Mouse (Mus musculus) CH12.LX (cell line): ENCODE results near the gene Hist1h4k. TPM values are rescaled to one million over a fixed set of nuclear protein-coding genes. Genes with fewer than 3 reads are reported as not detected.

Source experiments
- DNase-seq: peaks from one replicate; pipeline ENCODE4 v3.0.0-alpha.2; 2013; ENCODE audit errors: extremely low read depth
- H3K27ac ChIP-seq: 2 replicates; pipeline ENCODE4 v1.5.1; 2012; ENCODE audit warnings: low read depth, mild to moderate bottlenecking, control low read depth, moderate library complexity; ENCODE audit not compliant: insufficient read depth
- H3K27me3 ChIP-seq: replicated peaks from 2 replicates; pipeline ENCODE3; 2012; ENCODE audit warnings: inconsistent platforms
- H3K36me3 ChIP-seq, 2 experiments: replicated peaks in 1 of 2; 2 replicates each; pipeline versions ENCODE3 to v1.6.1; 2012; ENCODE audit warnings: inconsistent platforms in 1 of 2, low read length in 1 of 2, mild to moderate bottlenecking in 1 of 2, mixed read lengths in 1 of 2, moderate library complexity in 1 of 2; ENCODE audit not compliant: control insufficient read depth in 1 of 2, insufficient read depth in 1 of 2
- H3K4me1 ChIP-seq, 2 experiments: 2 replicates each; pipeline ENCODE4 v1.6.1; 2012; ENCODE audit warnings: inconsistent platforms in 1 of 2, moderate library complexity in 1 of 2; ENCODE audit not compliant: insufficient read depth in 2 of 2, control insufficient read depth in 1 of 2
- H3K4me2 ChIP-seq: 2 replicates; pipeline ENCODE4 v1.6.1; 2012; ENCODE audit warnings: low read depth, mild to moderate bottlenecking, control low read depth; ENCODE audit not compliant: poor library complexity, insufficient read depth, severe bottlenecking
- H3K4me3 ChIP-seq, 3 experiments: fragments of 150-350 bp in 1 of 3; sonication (generic) in 1 of 3; replicated peaks in 1 of 3; 2 replicates each; pipeline versions ENCODE3 to v1.5.1; 2011 to 2012; ENCODE audit warnings: low read depth in 2 of 3, low read length in 2 of 3, mild to moderate bottlenecking in 2 of 3, moderate library complexity in 2 of 3, control low read depth in 1 of 3, improper control_type of control experiment in 1 of 3, inconsistent platforms in 1 of 3, mixed read lengths in 1 of 3; ENCODE audit not compliant: poor library complexity in 1 of 3
- H3K79me2 ChIP-seq: replicated peaks from 2 replicates; pipeline ENCODE4 v1.6.1; 2012; ENCODE audit warnings: mild to moderate bottlenecking, moderate library complexity; ENCODE audit not compliant: control insufficient read depth, poor library complexity, insufficient read depth, severe bottlenecking; ENCODE audit errors: extremely low read depth
- H3K9ac ChIP-seq: 2 replicates; pipeline ENCODE4 v1.6.1; 2012; ENCODE audit warnings: low read depth, mild to moderate bottlenecking, control low read depth, moderate library complexity; ENCODE audit not compliant: insufficient read depth
- H3K9me3 ChIP-seq: replicated peaks from 2 replicates; pipeline ENCODE3; 2012; ENCODE audit warnings: low read length, inconsistent platforms, mixed read lengths
- BHLHE40 ChIP-seq: IDR thresholded peaks from 2 replicates; pipeline ENCODE4 v1.6.1; 2011; ENCODE audit warnings: mild to moderate bottlenecking, low read depth, low read length, improper control_type of control experiment
- ELF1 ChIP-seq: IDR thresholded peaks from 2 replicates; pipeline ENCODE4 v1.6.1; 2014; ENCODE audit warnings: low read depth, mild to moderate bottlenecking, inconsistent platforms, low read length, improper control_type of control experiment
- IRF4 ChIP-seq: IDR thresholded peaks from 2 replicates; pipeline ENCODE4 v1.6.1; 2014; ENCODE audit warnings: low read depth, mild to moderate bottlenecking, inconsistent platforms, low read length, improper control_type of control experiment
- MAFK ChIP-seq: IDR thresholded peaks from 2 replicates; pipeline ENCODE4 v1.6.1; 2011; ENCODE audit warnings: low read length, improper control_type of control experiment; ENCODE audit not compliant: insufficient replicate concordance
- MAX ChIP-seq: IDR thresholded peaks from 2 replicates; pipeline ENCODE4 v1.6.1; 2011; ENCODE audit warnings: low read length, improper control_type of control experiment
- MAZ ChIP-seq: IDR thresholded peaks from 2 replicates; pipeline ENCODE4 v1.6.1; 2012; ENCODE audit warnings: low read depth, mild to moderate bottlenecking, inconsistent platforms, low read length, improper control_type of control experiment, moderate library complexity
- NRF1 ChIP-seq: IDR thresholded peaks from 2 replicates; pipeline ENCODE4 v1.6.1; 2014; ENCODE audit warnings: low read depth, mild to moderate bottlenecking, inconsistent platforms, low read length, improper control_type of control experiment, moderate library complexity
- TBP ChIP-seq: conservative IDR thresholded peaks from 2 replicates; pipeline ENCODE4 v1.6.1; 2011; ENCODE audit warnings: low read depth, low read length, improper control_type of control experiment
- ZKSCAN1 ChIP-seq: IDR thresholded peaks from 2 replicates; pipeline ENCODE4 v1.6.1; 2012; ENCODE audit warnings: low read depth, inconsistent platforms, low read length, improper control_type of control experiment, borderline replicate concordance
- ZNF384 ChIP-seq: IDR thresholded peaks from 2 replicates; pipeline ENCODE4 v1.6.1; 2012; ENCODE audit warnings: low read depth, low read length, improper control_type of control experiment, inconsistent platforms
- dilution Hi-C: fragments of 300-500 bp; cut with MboI; formaldehyde crosslinking; loops from 2 replicates; pipeline ENCODE4 v1.14.3; 2020; ENCODE audit warnings: low sequenced_read_pairs; ENCODE audit not compliant: extremely low pct_unique_long_range_greater_than_20kb, extremely low pct_ligation_motif_present
- in situ Hi-C: fragments of 300-500 bp; cut with MboI; formaldehyde crosslinking; loops from 3 replicates; pipeline ENCODE4 v1.14.3; 2019; ENCODE audit warnings: low sequenced_read_pairs, low pct_ligation_motif_present, low pct_unique_long_range_greater_than_20kb, mixed read lengths
- polyA plus RNA-seq: library from polyadenylated mRNA; unstranded; fragments of >175 nt; gene quantifications from 2 replicates; pipeline ENCODE4 v1.2.1, GENCODE M21; 2012; ENCODE audit warnings: low read depth; ENCODE audit not compliant: insufficient read length
- total RNA-seq, 2 experiments: library from RNA; depleted of rRNA; stranded (reverse); fragments of 300-350 nt in 1 of 2; fragments of >200 nt in 1 of 2; gene quantifications; 2 replicates each; pipeline ENCODE4 v1.2.3; 2012 to 2014

The Hist1h4k gene
- total and polyA plus RNA-seq, 3 experiments: 13.2 to 4,319 (median 25.4) TPM

DNA sequence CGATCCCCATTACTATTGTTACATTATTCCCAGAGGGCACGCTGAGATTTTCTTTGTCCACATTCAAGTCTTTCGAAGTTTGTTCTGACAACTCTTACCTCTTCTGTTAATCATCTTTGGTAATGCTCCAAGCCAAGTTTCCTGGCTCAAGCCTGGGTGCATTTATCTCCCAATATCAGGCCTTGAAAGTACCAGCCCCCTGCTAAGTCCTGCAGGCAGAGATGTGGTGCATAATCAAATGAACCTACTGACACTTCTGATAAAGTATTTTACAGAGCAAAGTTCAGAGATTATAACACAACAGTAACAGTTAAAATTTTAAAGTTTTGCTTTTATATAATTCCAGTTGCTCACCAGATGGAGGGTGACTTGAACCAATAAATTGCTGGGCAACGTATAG, 38.6 kb downstream of the Hist1h4k start:
- H3K27ac ChIP-seq: no peak overlapping the region
- DNase-seq: no peak
- peak overlapping the region; percentile 99 for H3K4me2 ChIP-seq
- peak overlapping the region in 2 of 3 experiments; percentile 62 to 71 for H3K4me3 ChIP-seq
- H3K79me2 ChIP-seq: no peaks in the 10 kb centered on the region
- H3K9ac ChIP-seq: peak overlapping the region; percentile 80
- dilution Hi-C loops (no loop called here), in situ Hi-C loops (loop anchor here (25.0 kb wide), 2 partner anchors 226 to 324 kb away; partner anchors contain the start of gene Zfp184)
- H3K36me3 ChIP-seq: no peaks in the 10 kb centered on the region
- H3K4me1 ChIP-seq: peaks cover 8 to 18% of the 10 kb centered on the region in 2 experiments; a peak in 3 of 4 replicates
- no peaks in the 10 kb centered on the region for H3K9me3 ChIP-seq
- TF ChIP-seq BHLHE40 (no peak), TBP (0 out of 2 replicates have a peak, but pooled peaks have one; percentile 18), ELF1 (no peak), ZKSCAN1 (no peak), IRF4 (no peak)
- H3K27me3 ChIP-seq: peaks cover 3% of the 10 kb centered on the region

DNA sequence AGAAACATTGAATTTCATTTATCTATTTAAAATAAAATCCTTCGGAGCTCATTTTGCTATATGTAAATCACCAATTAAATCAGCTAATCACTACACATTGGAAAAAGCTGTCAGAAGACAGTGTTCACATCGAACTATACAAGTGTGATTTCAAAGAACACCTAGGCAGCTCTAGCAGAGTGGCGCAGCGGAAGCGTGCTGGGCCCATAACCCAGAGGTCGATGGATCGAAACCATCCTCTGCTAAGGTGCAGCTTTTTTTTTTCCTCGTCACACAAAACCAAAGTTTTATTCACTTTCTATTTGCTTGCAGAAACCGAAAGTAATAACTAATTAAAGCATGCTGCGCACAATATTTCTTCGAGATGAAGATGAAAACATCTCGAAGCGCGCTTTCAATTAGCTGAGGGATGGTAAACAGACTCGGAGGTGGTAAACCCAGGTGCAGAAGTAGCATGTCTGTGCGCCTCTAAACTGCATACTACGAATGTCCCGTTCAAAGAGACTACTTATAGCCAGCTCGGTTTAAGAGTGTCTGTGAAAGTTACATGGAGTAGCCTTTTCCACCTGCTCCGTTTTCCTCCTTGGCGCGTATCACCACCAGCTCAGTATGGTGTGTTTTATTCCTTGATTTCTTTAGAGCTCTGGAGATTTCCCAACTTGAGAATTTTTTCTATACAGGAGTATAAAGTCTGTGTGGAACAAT, 39.3 kb downstream of the Hist1h4k start:
- in situ Hi-C loops: loop anchor here (25.0 kb wide), 2 partner anchors 226 to 324 kb away; partner anchors contain the start of gene Zfp184
- peak; percentile 78 for DNase-seq
- TF ChIP-seq IRF4 (peak; percentile 43; the same call in 1 of the 2 replicates), MAZ (no peak), TBP (peak; percentile 99), NRF1 (peak; percentile 66), ELF1 (peak; percentile 94), ZNF384 (peak; percentile 8; the same call in 1 of the 2 replicates), BHLHE40 (no peak), MAX (peak; percentile 33; the same call in 1 of the 2 replicates), MAFK (peak; percentile 92)
- TF ChIP-seq, all 38 proteins: peak for 7

More for the DNA sequence above, 39.3 kb downstream of the Hist1h4k start:
- dilution Hi-C loops: no loop called here
- H3K4me2 ChIP-seq: peak overlapping the region; percentile 99
- H3K4me3 ChIP-seq: peak overlapping the region; percentile 67 to 71 (median 70)
- peaks cover 3% of the 10 kb centered on the region for H3K27me3 ChIP-seq
- no peaks in the 10 kb centered on the region for H3K79me2 ChIP-seq
- H3K27ac ChIP-seq: no peak overlapping the region; the same call in 1 of the 2 replicates
- peak overlapping the region; percentile 80 for H3K9ac ChIP-seq
- H3K4me1 ChIP-seq: peaks cover 8 to 20% of the 10 kb centered on the region in 2 experiments; a peak in 3 of 4 replicates
- H3K36me3 ChIP-seq: no peaks in the 10 kb centered on the region
- no peaks in the 10 kb centered on the region for H3K9me3 ChIP-seq
